Mouse (Mus musculus): Measurements from ENCODE around the gene Tmem156. TPM values are rescaled to one million over a fixed set of nuclear protein-coding genes. Genes with fewer than 3 reads are reported as not detected.

Gene Tmem156
- total and polyA plus RNA-seq, 3 experiments, result 7.3 to 16.6 (median 15.8) TPM

Other genes with a start within 250 kb of the Tmem156 start
- 4.3 and 6.4 TPM in 2 replicates for gene Tlr1, start 158.6 kb downstream of the Tmem156 start, total RNA-seq (2012; rRNA removed)
- 22.2 and 22.5 TPM in 2 replicates for gene Tlr1, start 158.6 kb downstream of the Tmem156 start, total RNA-seq (2014; rRNA removed)
- gene Tlr1, start 158.6 kb downstream of the Tmem156 start, polyA plus RNA-seq (2012; ENCODE audit: insufficient read length, low read depth), result 21.3 and 26.5 TPM in 2 replicates
- 0.72 and 1.0 TPM in 2 replicates for gene Tlr6, start 132.0 kb downstream of the Tmem156 start, total RNA-seq (2012; rRNA removed)
- gene Tlr6, start 132.0 kb downstream of the Tmem156 start, total RNA-seq (2014; rRNA removed), result 2.5 and 5.1 TPM in 2 replicates
- gene Tlr6, start 132.0 kb downstream of the Tmem156 start, polyA plus RNA-seq (2012; ENCODE audit: insufficient read length, low read depth), result 4.6 and 5.4 TPM in 2 replicates
- 0.17 and 0.47 TPM in 2 replicates for gene Fam114a1, start 122.1 kb downstream of the Tmem156 start, total RNA-seq (2012; rRNA removed)
- gene Fam114a1, start 122.1 kb downstream of the Tmem156 start, total RNA-seq (2014; rRNA removed), result 0.12 and 0.36 TPM in 2 replicates
- gene Fam114a1, start 122.1 kb downstream of the Tmem156 start, polyA plus RNA-seq (2012; ENCODE audit: insufficient read length, low read depth), result 0.16 and 0.27 TPM in 2 replicates
- 15.7 and 20.6 TPM in 2 replicates for gene Klhl5, start 15.4 kb upstream of the Tmem156 start, total RNA-seq (2012; rRNA removed)
- 22.6 and 23.2 TPM in 2 replicates for gene Klhl5, start 15.4 kb upstream of the Tmem156 start, total RNA-seq (2014; rRNA removed)
- 27.2 and 31.7 TPM in 2 replicates for gene Klhl5, start 15.4 kb upstream of the Tmem156 start, polyA plus RNA-seq (2012; ENCODE audit: insufficient read length, low read depth)
- 1.0 and 1.4 TPM in 2 replicates for gene Wdr19, start 107.6 kb upstream of the Tmem156 start, total RNA-seq (2012; rRNA removed)
- 1.7 and 1.9 TPM in 2 replicates for gene Wdr19, start 107.6 kb upstream of the Tmem156 start, total RNA-seq (2014; rRNA removed)
- 1.2 and 1.5 TPM in 2 replicates for gene Wdr19, start 107.6 kb upstream of the Tmem156 start, polyA plus RNA-seq (2012; ENCODE audit: insufficient read length, low read depth)
- 75.5 and 83.1 TPM in 2 replicates for gene Rfc1, start 243.5 kb upstream of the Tmem156 start, total RNA-seq (2012; rRNA removed)
- gene Rfc1, start 243.5 kb upstream of the Tmem156 start, total RNA-seq (2014; rRNA removed), result 62.4 and 64.9 TPM in 2 replicates
- gene Rfc1, start 243.5 kb upstream of the Tmem156 start, polyA plus RNA-seq (2012; ENCODE audit: insufficient read length, low read depth), result 80.8 and 108 TPM in 2 replicates

Data from CH12.LX (cell line).